Mouse (Mus musculus): Measurements from ENCODE around the gene Pnliprp1. TPM values are rescaled to one million over a fixed set of nuclear protein-coding genes. Genes with fewer than 3 reads are reported as not detected.

Pnliprp1 gene
- total and polyA plus RNA-seq, 3 experiments = 0.68 TPM; not detected in 2

- Histone ChIP-seq H3K9ac (ENCODE audit: low read depth, low read length) (no peak overlapping the region), H3K27me3 (ENCODE audit: control insufficient read depth, insufficient read depth, low read length) (no peaks in the 10 kb centered on the region), H3K36me3 (ENCODE audit: control insufficient read depth, insufficient read depth, low read length) (no peaks in the 10 kb centered on the region), H3K27ac (no peak overlapping the region), H3K4me3 (no peak overlapping the region), H3K79me2 (replicated peaks; ENCODE audit: control insufficient read depth, insufficient read depth, low read length) (no peaks in the 10 kb centered on the region), H3K4me1 (ENCODE audit: control insufficient read depth, insufficient read depth, low read length) (no peaks in the 10 kb centered on the region)
- intact Hi-C loops (cut with DNase I) = no loop called here
- 73% methylated on average over 4 of the region's 4 CpGs for WGBS
- TF ChIP-seq EP300 (IDR thresholded peaks at IDR 0.05; ENCODE audit: insufficient read depth, low read depth, low read length) (no peak), CTCF (IDR thresholded peaks at IDR 0.05) (no peak), POLR2A (IDR thresholded peaks at IDR 0.05; ENCODE audit: insufficient read depth, low read depth, low read length) (no peak)
- DNase-seq = no peak
Observed at GRCm38 (mm10) chr19:58781566-58781965, 52.9 kb downstream of the Pnliprp1 start.

- intact Hi-C loops (cut with DNase I) = no loop called here
- no peaks in the 10 kb centered on the region for H3K27me3 ChIP-seq (ENCODE audit: control insufficient read depth, insufficient read depth, low read length)
- no peak for TF ChIP-seq CTCF (IDR thresholded peaks at IDR 0.05)
- no peak for TF ChIP-seq POLR2A (IDR thresholded peaks at IDR 0.05; ENCODE audit: insufficient read depth, low read depth, low read length)
- no peak for TF ChIP-seq EP300 (IDR thresholded peaks at IDR 0.05; ENCODE audit: insufficient read depth, low read depth, low read length)
- H3K4me1 ChIP-seq (ENCODE audit: control insufficient read depth, insufficient read depth, low read length) = no peaks in the 10 kb centered on the region
- H3K27ac ChIP-seq = no peak overlapping the region
- no peak overlapping the region for H3K9ac ChIP-seq (ENCODE audit: low read depth, low read length)
- no peaks in the 10 kb centered on the region for H3K36me3 ChIP-seq (ENCODE audit: control insufficient read depth, insufficient read depth, low read length)
- H3K4me3 ChIP-seq = no peak overlapping the region
- no peaks in the 10 kb centered on the region for H3K79me2 ChIP-seq (replicated peaks; ENCODE audit: control insufficient read depth, insufficient read depth, low read length)
- no peak for DNase-seq
- WGBS = 31% methylated on average over 7 of the region's 7 CpGs
Observed at GRCm38 (mm10) chr19:58783938-58784337, 55.3 kb downstream of the Pnliprp1 start.

- Histone ChIP-seq H3K4me3 (no peak overlapping the region), H3K27me3 (ENCODE audit: control insufficient read depth, insufficient read depth, low read length) (no peaks in the 10 kb centered on the region), H3K36me3 (ENCODE audit: control insufficient read depth, insufficient read depth, low read length) (no peaks in the 10 kb centered on the region), H3K27ac (no peak overlapping the region), H3K9ac (ENCODE audit: low read depth, low read length) (no peak overlapping the region), H3K4me1 (ENCODE audit: control insufficient read depth, insufficient read depth, low read length) (no peaks in the 10 kb centered on the region), H3K79me2 (replicated peaks; ENCODE audit: control insufficient read depth, insufficient read depth, low read length) (no peaks in the 10 kb centered on the region)
- TF ChIP-seq CTCF (IDR thresholded peaks at IDR 0.05) = no peak
- no peak for TF ChIP-seq EP300 (IDR thresholded peaks at IDR 0.05; ENCODE audit: insufficient read depth, low read depth, low read length)
- no peak for TF ChIP-seq POLR2A (IDR thresholded peaks at IDR 0.05; ENCODE audit: insufficient read depth, low read depth, low read length)
- WGBS = 72% methylated on average over 11 of the region's 11 CpGs
- no peak for DNase-seq
- intact Hi-C loops (cut with DNase I) = no loop called here
Observed at GRCm38 (mm10) chr19:58789194-58789593, 60.5 kb downstream of the Pnliprp1 start.

Other genes starting within 250 kb of the Pnliprp1 start
- not detected for gene Ccdc172, start 216.9 kb upstream of the Pnliprp1 start, total RNA-seq (2021)
- not detected in 2 replicates for gene Ccdc172, start 216.9 kb upstream of the Pnliprp1 start, polyA plus RNA-seq (2012; rRNA removed)
- gene Pnlip, start 76.4 kb upstream of the Pnliprp1 start, total RNA-seq (2021) = not detected
- 0.29 TPM in 1 of 2 replicates, not detected in the other for gene Pnlip, start 76.4 kb upstream of the Pnliprp1 start, polyA plus RNA-seq (2012; rRNA removed)
- not detected for gene Pnliprp2, start 30.8 kb downstream of the Pnliprp1 start, total RNA-seq (2021)
- not detected in 2 replicates for gene Pnliprp2, start 30.8 kb downstream of the Pnliprp1 start, polyA plus RNA-seq (2012; rRNA removed)
- gene 1700019N19Rik, start 65.6 kb downstream of the Pnliprp1 start, total RNA-seq (2021) = not detected
- 0.29 TPM in 2 replicates for gene 1700019N19Rik, start 65.6 kb downstream of the Pnliprp1 start, polyA plus RNA-seq (2012; rRNA removed)
- gene Eno4, start 214.5 kb downstream of the Pnliprp1 start, total RNA-seq (2021) = not detected
- 0.27 TPM in 1 of 2 replicates, not detected in the other for gene Eno4, start 214.5 kb downstream of the Pnliprp1 start, polyA plus RNA-seq (2012; rRNA removed)
- gene Hspa12a, start 214.8 kb downstream of the Pnliprp1 start, total RNA-seq (2021) = 10 to 100 TPM; 14.7 to 17.7 TPM
- gene Hspa12a, start 214.8 kb downstream of the Pnliprp1 start, polyA plus RNA-seq (2012; rRNA removed) = 12.2 and 21.8 TPM in 2 replicates